Mouse (Mus musculus) hindbrain, embryonic 14.5 days (tissue): Measurements from ENCODE around the gene Tspo. TPM values are rescaled to one million over a fixed set of nuclear protein-coding genes. Genes with fewer than 3 reads are reported as not detected.

Experiments used
- ATAC-seq: fragments of 200-750 bp; cut with Nextera tagmentation; 2 replicates; pipeline ENCODE4 v1.8.0; 2017; ENCODE audit warnings: moderate number of reproducible peaks, mild to moderate bottlenecking, moderate TSS enrichment, moderate library complexity; ENCODE audit not compliant: low FRiP score
- DNase-seq: peaks from one replicate; pipeline ENCODE4 v3.0.0-alpha.2; 2015; ENCODE audit warnings: low spot score
- H3K27ac ChIP-seq: fragments of 300-500 bp; sonication (generic); 2 replicates; pipeline ENCODE4 v1.5.1; 2014; ENCODE audit warnings: mild to moderate bottlenecking, moderate library complexity
- H3K27me3 ChIP-seq: fragments of 300-500 bp; sonication (generic); 2 replicates; pipeline ENCODE4 v1.6.1; 2014; ENCODE audit warnings: mild to moderate bottlenecking, low read length, mixed read lengths; ENCODE audit not compliant: control insufficient read depth, insufficient read depth
- H3K36me3 ChIP-seq: fragments of 300-500 bp; sonication (generic); replicated peaks from 2 replicates; pipeline ENCODE4 v1.6.1; 2014; ENCODE audit not compliant: control insufficient read depth, insufficient read depth
- H3K4me1 ChIP-seq: fragments of 300-500 bp; sonication (generic); replicated peaks from 2 replicates; pipeline ENCODE4 v1.6.1; 2014; ENCODE audit warnings: antibody characterized with exemption, low read length, mixed read lengths; ENCODE audit not compliant: control insufficient read depth, insufficient read depth
- H3K4me2 ChIP-seq: fragments of 300-500 bp; sonication (generic); replicated peaks from 2 replicates; pipeline ENCODE4 v1.6.1; 2014; ENCODE audit warnings: mild to moderate bottlenecking, moderate library complexity
- H3K4me3 ChIP-seq: fragments of 300-500 bp; sonication (generic); replicated peaks from 2 replicates; pipeline ENCODE4 v1.5.1; 2014; ENCODE audit warnings: mild to moderate bottlenecking, low read length
- H3K9ac ChIP-seq: fragments of 300-500 bp; sonication (generic); 2 replicates; pipeline ENCODE4 v1.6.1; 2014
- H3K9me3 ChIP-seq: fragments of 300-500 bp; sonication (generic); 2 replicates; pipeline ENCODE4 v1.6.1; 2016; ENCODE audit warnings: low read length; ENCODE audit not compliant: control insufficient read depth
- WGBS: fragments of 180-500 bp; shearing (Covaris S2); extraction: QIAGEN DNeasy Blood & Tissue Kit; methylation state at CpG from one replicate; pipeline ENCODE4 v1.1.7; 2014; 5-methylcytosine and 5-hydroxymethylcytosine counted together
- polyA plus RNA-seq: library from polyadenylated mRNA; unstranded; fragments of >200 nt; fragmentation: Nextera tagmentation; extraction: Ambion mirVana; gene quantifications from 2 replicates; pipeline ENCODE4 v1.2.1, GENCODE M21; 2014

Tspo gene
- 10.0 and 12.2 TPM in 2 replicates for polyA plus RNA-seq

DNA sequence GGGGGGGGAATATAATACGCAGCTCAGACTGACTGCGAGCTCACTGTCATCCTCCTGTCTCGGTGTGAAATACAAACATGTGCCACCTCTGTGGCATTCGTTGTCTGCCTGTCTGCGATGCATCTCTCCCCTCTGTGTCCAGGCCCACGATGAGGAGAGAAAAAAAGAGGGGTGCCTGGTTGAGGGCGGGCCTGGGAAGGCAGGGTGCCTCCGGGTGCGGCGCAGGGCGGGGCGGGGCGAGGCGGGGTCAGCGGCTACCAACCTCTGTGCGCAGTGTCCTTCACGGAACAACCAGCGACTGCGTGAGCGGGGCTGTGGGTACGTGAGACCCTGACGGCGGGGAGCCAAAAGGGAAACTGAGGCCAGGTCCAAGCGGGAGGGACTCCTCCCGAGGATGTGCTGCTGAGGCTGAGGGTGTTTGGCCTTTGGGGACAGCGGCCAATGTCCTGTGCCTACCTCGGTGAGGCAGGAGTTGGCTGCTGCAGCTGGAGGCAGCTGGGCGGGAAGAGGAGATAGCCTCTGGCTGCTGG is at the start of gene Tspo, which contains the start of gene Mcat:
Gene Tspo, plus strand, starts transcription at position 266 of the 530 bp plus-strand sequence.
Gene Mcat, minus strand, starts transcription at position 461 of the 530 bp plus-strand sequence.
- Histone ChIP-seq H3K9me3 (no peaks in the 10 kb centered on the region), H3K27me3 (peaks cover 20% of the 10 kb centered on the region), H3K4me1 (peaks cover 20% of the 10 kb centered on the region), H3K9ac (peak within 1 kb of the TSS; percentile 53), H3K4me2 (peak within 1 kb of the TSS; percentile 65), H3K4me3 (peak within 1 kb of the TSS; percentile 29), H3K36me3 (no peaks in the 10 kb centered on the region), H3K27ac (no peak within 1 kb of the TSS)
- no peak for ATAC-seq
- no peak for DNase-seq
- WGBS: under 1% methylated on average over 28 of the region's 28 CpGs

DNA sequence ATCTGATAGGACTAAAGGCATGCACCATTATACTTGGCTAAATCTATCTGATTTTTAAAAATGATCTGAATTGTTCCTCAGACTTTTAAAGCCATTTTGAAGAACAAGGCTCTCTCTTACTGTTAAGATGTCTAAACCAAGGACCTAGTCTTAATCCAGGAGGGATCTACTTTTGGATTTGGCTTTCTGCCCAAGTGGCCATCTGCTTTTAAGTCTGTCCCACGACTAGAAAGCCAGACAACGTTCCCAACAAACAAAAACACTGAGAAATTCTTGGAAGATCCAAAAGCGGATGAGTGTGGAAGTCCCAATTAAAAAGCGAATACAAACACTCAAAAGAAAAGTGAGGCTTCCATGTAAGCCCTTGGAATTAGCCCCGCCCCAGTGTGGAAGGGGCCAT is 48.4 kb upstream of the Tspo start:
- Histone ChIP-seq H3K4me1 (0 out of 2 replicates have a peak, but pooled peaks cover 1% of the 10 kb centered on the region), H3K4me2 (no peak overlapping the region), H3K4me3 (no peak overlapping the region), H3K36me3 (no peaks in the 10 kb centered on the region), H3K27ac (no peak overlapping the region), H3K9ac (no peak overlapping the region), H3K27me3 (no peaks in the 10 kb centered on the region), H3K9me3 (no peaks in the 10 kb centered on the region)
- no peak for DNase-seq
- 75% methylated on average over 5 of the region's 5 CpGs for WGBS
- no peak for ATAC-seq

DNA sequence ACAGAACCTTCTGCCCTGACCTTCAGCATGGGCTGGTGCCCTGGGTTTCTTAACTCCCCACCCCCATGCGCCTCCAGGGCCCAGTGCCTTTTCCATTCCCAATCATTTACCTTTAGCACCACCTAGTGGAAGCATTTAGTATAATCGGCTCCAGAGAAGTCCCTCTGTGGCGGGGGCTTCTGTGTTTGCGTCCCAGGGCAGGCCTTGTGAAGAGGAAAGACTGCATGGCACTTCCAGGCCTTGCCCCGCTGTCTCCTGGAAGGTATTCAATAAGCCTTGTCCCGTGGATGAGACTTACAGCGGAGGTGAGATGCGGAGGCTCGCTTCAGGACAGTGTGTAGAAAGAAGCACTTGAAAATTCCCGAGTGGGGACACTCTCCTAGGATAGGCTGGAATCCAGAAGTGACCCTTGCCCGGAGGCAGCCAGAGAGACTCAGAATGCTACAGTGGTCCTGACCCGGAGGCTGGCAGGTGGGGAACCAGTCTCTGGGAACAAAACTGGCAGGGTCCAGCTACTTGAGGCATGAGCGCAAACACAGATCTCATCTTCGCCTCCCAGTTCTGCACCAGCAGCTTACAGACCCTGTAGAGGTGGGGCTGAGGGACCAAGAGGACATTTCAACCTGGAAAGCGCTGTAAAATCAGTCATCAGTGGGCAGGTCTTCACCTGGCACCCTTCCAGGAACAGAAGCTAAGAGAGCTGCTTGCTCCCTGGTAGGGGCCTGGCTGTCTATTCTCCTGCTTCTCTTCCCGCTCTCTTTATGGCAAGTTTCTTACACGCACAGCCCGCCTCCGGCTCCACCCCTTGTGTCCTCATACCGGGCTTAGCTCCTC is 45.0 kb upstream of the Tspo start:
- no peak overlapping the region for H3K4me2 ChIP-seq
- ATAC-seq (peak; percentile 34; the same call in 1 of the 2 replicates), DNase-seq (peak; percentile 84)
- H3K9me3 ChIP-seq: no peaks in the 10 kb centered on the region
- no peak overlapping the region for H3K9ac ChIP-seq
- peaks cover 5% of the 10 kb centered on the region; the same call in 1 of the 2 replicates for H3K4me1 ChIP-seq
- H3K27ac ChIP-seq: no peak overlapping the region
- WGBS: 35% methylated on average over 20 of the region's 20 CpGs
- no peaks in the 10 kb centered on the region for H3K36me3 ChIP-seq
- no peaks in the 10 kb centered on the region for H3K27me3 ChIP-seq
- no peak overlapping the region for H3K4me3 ChIP-seq

DNA sequence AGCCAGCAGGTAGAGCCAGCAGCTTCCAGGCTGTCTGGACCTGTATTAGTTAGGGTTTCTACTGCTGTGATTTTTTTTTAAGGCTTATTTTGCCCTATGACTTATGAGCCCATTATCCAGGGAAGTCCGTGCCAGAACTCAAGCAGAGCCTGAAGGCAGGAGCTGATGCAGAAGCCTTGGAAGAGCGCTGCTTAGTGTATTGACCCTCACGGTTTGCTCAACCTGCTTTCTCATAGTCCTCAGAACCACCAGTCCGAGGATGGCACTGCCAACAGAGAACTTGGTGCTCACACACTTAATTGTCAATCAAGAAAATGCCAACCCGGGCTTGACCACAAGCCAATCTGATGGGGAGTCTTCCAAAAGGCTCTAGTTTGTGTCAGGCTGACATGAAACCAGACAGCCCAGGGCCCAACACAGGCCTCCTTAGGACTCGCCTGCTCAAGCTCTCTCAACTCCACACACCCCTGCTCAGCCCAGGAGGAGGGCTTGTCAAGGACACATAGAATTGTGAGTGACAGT is 42.5 kb upstream of the Tspo start:
- DNase-seq (no peak), ATAC-seq (no peak)
- H3K4me3 ChIP-seq: no peak overlapping the region
- 88% methylated on average over 6 of the region's 6 CpGs for WGBS
- H3K27me3 ChIP-seq: peaks cover 9% of the 10 kb centered on the region
- H3K9me3 ChIP-seq: no peaks in the 10 kb centered on the region
- H3K4me1 ChIP-seq: peaks cover 10% of the 10 kb centered on the region; the same call in 1 of the 2 replicates
- H3K27ac ChIP-seq: no peak overlapping the region
- no peak overlapping the region for H3K4me2 ChIP-seq
- H3K36me3 ChIP-seq: no peaks in the 10 kb centered on the region
- no peak overlapping the region for H3K9ac ChIP-seq

DNA sequence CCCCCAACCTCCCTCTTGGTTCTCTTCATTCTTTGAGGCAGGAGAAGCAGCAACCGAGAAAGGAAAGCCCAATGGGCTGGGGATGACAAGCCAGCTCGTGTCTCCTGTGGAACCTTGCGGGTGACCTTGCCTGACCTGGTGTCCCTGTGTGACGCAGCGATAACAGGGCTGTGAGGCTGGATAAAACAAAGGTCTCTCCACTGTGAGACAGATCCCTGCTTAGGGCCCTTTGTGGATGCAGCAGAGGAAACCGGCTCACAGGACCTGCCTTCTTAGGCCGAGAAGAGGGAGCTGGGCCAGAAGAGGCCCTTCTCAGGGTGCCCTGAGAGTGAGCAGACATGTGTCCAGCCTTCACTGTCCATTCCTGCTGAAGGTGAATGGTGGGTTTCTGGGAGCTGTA is 40.2 kb upstream of the Tspo start:
- 11% methylated on average over 7 of the region's 7 CpGs for WGBS
- Histone ChIP-seq H3K4me2 (no peak overlapping the region), H3K36me3 (no peaks in the 10 kb centered on the region), H3K27me3 (peaks cover 31% of the 10 kb centered on the region), H3K4me1 (peaks cover 10% of the 10 kb centered on the region; the same call in 1 of the 2 replicates), H3K4me3 (no peak overlapping the region), H3K27ac (no peak overlapping the region), H3K9me3 (no peaks in the 10 kb centered on the region), H3K9ac (0 out of 2 replicates have a peak overlapping the region, but pooled peaks have one; percentile 8)
- ATAC-seq: no peak
- no peak for DNase-seq

DNA sequence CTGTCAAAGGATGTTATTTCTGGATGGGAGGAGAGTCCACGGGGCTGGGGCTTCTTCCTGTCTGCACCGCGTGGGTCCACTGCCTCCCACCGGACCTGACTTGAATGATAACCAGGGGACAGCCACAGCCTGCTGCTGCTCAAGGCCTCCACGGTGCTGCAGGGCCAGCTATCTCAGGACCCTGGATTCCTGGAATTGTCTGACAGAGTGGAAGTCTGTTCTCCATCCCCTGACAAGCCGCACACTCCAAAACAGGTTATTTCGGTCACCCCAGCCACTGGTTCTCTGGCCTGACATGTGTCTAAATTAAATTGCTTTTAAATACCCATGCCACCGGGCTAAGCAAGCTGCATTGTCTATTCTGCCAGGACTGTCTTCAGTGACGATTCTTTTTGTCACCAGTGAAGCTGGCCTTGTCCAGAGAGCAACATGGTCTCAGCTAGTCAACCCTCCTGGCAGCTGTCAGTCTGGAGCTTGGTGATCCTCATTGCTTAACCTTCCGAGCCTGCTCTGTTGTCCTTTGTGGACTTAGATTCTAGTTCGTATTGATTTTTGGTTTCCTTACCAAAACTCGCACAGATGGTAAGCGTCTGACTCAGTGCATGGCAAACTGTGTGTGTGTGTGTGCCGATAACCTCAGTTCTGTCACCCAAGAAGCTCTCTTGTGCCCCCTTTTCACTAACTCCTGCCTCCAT is 39.6 kb upstream of the Tspo start:
- ATAC-seq: no peak
- Histone ChIP-seq H3K4me3 (no peak overlapping the region), H3K27ac (no peak overlapping the region), H3K36me3 (no peaks in the 10 kb centered on the region), H3K9me3 (no peaks in the 10 kb centered on the region), H3K4me1 (peaks cover 10% of the 10 kb centered on the region; the same call in 1 of the 2 replicates), H3K9ac (0 out of 2 replicates have a peak overlapping the region, but pooled peaks have one; percentile 8), H3K27me3 (peaks cover 32% of the 10 kb centered on the region), H3K4me2 (no peak overlapping the region)
- no peak for DNase-seq
- 42% methylated on average over 14 of the region's 14 CpGs for WGBS

DNA sequence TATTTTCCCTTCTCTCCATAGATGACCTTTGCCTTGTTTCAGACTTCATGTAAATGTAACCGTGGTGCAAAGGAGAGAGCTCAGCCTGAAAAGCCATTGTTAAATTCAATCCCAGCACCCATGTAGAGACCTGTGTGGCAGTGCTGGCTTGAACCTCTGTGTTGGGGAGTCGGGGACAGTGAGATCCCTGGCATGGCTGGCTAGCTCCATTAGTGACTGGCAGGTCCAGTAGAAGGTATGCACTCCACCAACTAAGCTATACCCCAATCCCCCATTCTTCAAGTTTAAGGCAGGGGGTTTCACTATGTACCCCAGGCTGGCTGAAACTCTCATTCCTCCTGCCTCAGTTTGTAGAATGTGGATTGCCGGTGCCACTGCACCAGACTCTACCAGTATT is 39.1 kb upstream of the Tspo start:
- H3K4me2 ChIP-seq: no peak overlapping the region
- WGBS: 73% methylated on average over 3 of the region's 3 CpGs
- no peaks in the 10 kb centered on the region for H3K9me3 ChIP-seq
- H3K27me3 ChIP-seq: peaks cover 32% of the 10 kb centered on the region
- no peak overlapping the region for H3K9ac ChIP-seq
- ATAC-seq (no peak), DNase-seq (no peak)
- peaks cover 10% of the 10 kb centered on the region; the same call in 1 of the 2 replicates for H3K4me1 ChIP-seq
- H3K27ac ChIP-seq: no peak overlapping the region
- H3K4me3 ChIP-seq: no peak overlapping the region
- H3K36me3 ChIP-seq: no peaks in the 10 kb centered on the region

DNA sequence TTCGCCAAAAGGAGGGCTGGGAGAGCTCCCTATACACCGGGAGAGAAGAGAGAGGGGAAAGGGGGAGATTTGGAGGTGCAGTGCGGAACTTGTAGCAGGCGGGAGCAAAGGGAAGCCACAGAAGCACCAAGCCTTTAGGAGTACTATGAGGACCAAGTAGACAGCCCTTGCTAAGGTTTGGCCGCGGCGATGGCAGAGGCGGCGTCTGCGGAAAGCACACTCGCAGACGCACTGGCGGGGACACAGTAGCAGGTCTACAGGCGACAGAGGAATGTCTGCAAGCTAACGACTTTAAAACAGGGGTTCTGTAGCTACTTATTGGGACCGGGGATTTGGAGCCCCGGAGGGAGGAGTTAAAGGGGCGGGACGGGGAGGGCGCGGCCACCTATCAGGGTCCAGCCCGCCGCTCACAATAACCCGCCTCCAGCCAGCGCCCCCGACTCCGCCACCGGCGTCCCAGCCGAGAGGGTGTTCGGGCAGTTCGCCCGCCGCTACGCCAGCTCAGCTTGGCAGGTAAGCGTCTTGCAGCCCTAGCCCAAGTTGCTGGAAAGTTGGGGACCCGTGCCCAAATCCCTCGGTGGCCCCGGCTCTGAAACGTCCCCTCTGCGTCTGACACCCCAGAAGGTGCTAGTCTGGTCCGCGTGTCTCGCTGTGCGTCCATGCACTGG is 36.8 kb upstream of the Tspo start, which contains the start of gene Bik:
Gene Bik, plus strand, starts transcription at position 439 of the 668 bp plus-strand sequence.
- H3K4me2 ChIP-seq: peak within 1 kb of the TSS; percentile 80
- under 1% methylated on average over 45 of the region's 45 CpGs for WGBS
- no peaks in the 10 kb centered on the region for H3K36me3 ChIP-seq
- peak within 1 kb of the TSS; percentile 28 for H3K9ac ChIP-seq
- H3K4me3 ChIP-seq: peak within 1 kb of the TSS; percentile 40
- H3K4me1 ChIP-seq: peaks cover 10% of the 10 kb centered on the region; the same call in 1 of the 2 replicates
- no peaks in the 10 kb centered on the region for H3K9me3 ChIP-seq
- no peak for ATAC-seq
- peak; percentile 36 for DNase-seq
- no peak within 1 kb of the TSS for H3K27ac ChIP-seq
- peaks cover 32% of the 10 kb centered on the region for H3K27me3 ChIP-seq
